Mouse (Mus musculus) MEL (cell line): ENCODE measurements around the gene Cd36.

Experiments used
- CHD2 ChIP-seq: IDR thresholded peaks from 2 replicates; pipeline ENCODE4 v1.6.1; 2011; ENCODE audit warnings: low read length, improper control_type of control experiment
- CTCF ChIP-seq, 3 experiments: IDR thresholded peaks in 2 of 3; conservative IDR thresholded peaks in 1 of 3; 2 replicates each; pipeline ENCODE4 v1.5.1; 2011 to 2012; ENCODE audit warnings: low read length in 3 of 3, low read depth in 2 of 3, mild to moderate bottlenecking in 2 of 3, improper control_type of control experiment in 1 of 3, inconsistent platforms in 1 of 3, mixed read lengths in 1 of 3, moderate library complexity in 1 of 3; ENCODE audit not compliant: control insufficient read depth in 1 of 3, insufficient read depth in 1 of 3, poor library complexity in 1 of 3, severe bottlenecking in 1 of 3
- E2F4 ChIP-seq: IDR thresholded peaks from 2 replicates; pipeline ENCODE4 v1.6.1; 2011; ENCODE audit warnings: low read depth, low read length, improper control_type of control experiment, borderline replicate concordance
- EP300 ChIP-seq, 2 experiments: IDR thresholded peaks; 2 replicates each; pipeline ENCODE4 v1.6.1; 2011; ENCODE audit warnings: improper control_type of control experiment in 2 of 2, low read length in 2 of 2, low read depth in 1 of 2, mild to moderate bottlenecking in 1 of 2
- ETS1 ChIP-seq: IDR thresholded peaks from 2 replicates; pipeline ENCODE4 v1.6.1; 2012; ENCODE audit warnings: low read depth, mild to moderate bottlenecking, inconsistent platforms, low read length, improper control_type of control experiment, moderate library complexity
- GABPA ChIP-seq: IDR thresholded peaks from 2 replicates; pipeline ENCODE4 v1.6.1; 2012; ENCODE audit warnings: low read depth, mild to moderate bottlenecking, inconsistent platforms, low read length, improper control_type of control experiment, moderate library complexity
- GATA1 ChIP-seq: IDR thresholded peaks from 2 replicates; pipeline ENCODE4 v1.6.1; 2011; ENCODE audit warnings: low read depth, low read length, improper control_type of control experiment
- JUND ChIP-seq: IDR thresholded peaks from 2 replicates; pipeline ENCODE4 v1.6.1; 2011; ENCODE audit warnings: low read depth, mild to moderate bottlenecking, improper control_type of control experiment, low read length
- MAX ChIP-seq: IDR thresholded peaks from 2 replicates; pipeline ENCODE4 v1.6.1; 2011; ENCODE audit warnings: low read length, improper control_type of control experiment
- MYB ChIP-seq: IDR thresholded peaks from 2 replicates; pipeline ENCODE4 v1.6.1; 2011; ENCODE audit warnings: mild to moderate bottlenecking, low read depth, low read length, improper control_type of control experiment
- POLR2A ChIP-seq, 2 experiments: IDR thresholded peaks; 2 replicates each; pipeline ENCODE4 v1.6.1; 2011 to 2012; ENCODE audit warnings: low read length in 2 of 2, mild to moderate bottlenecking in 2 of 2, control low read depth in 1 of 2, improper control_type of control experiment in 1 of 2, low read depth in 1 of 2, moderate library complexity in 1 of 2; ENCODE audit not compliant: control insufficient read depth in 1 of 2, insufficient read depth in 1 of 2, poor library complexity in 1 of 2

DNA sequence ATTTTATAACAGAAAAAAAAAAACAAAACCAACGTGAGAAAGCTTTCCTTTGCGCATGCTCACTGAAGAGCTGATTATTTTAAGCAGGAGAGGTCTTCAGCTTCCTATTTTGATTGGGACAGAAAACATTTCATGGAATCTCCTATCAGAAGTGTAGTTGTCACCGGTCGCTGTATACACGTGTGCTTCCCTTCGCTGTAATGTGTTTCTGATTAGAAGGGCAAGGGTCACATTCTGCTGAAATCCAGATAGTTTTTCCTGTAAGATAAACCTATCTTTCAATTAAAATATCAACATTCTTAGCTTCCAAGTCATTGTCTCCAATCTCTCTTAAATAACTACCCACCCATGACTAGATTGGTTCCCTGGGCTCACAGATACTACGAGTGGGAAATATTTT lies 16.2 kb upstream of the Cd36 start:
- no peak for TF ChIP-seq MYB
- no peak for TF ChIP-seq POLR2A (IDR thresholded peaks at IDR 0.05; ENCODE audit: control insufficient read depth in 1 of 2, insufficient read depth in 1 of 2, low read depth in 1 of 2, low read length in 2 of 2, poor library complexity in 1 of 2)
- TF ChIP-seq CTCF (IDR thresholded peaks at IDR 0.05 in 2 of 3, conservative IDR thresholded peaks at IDR 0.05 in 1 of 3; ENCODE audit: control insufficient read depth in 1 of 3, insufficient read depth in 1 of 3, low read depth in 2 of 3, low read length in 3 of 3, poor library complexity in 1 of 3, severe bottlenecking in 1 of 3), result no peak
- no peak for TF ChIP-seq CHD2
- TF ChIP-seq MAX, result no peak
- TF ChIP-seq ETS1, result no peak
- TF ChIP-seq EP300 (IDR thresholded peaks at IDR 0.05; ENCODE audit: low read depth in 1 of 2, low read length in 2 of 2), result no peak
- TF ChIP-seq E2F4, result no peak
- no peak for TF ChIP-seq GABPA
- TF ChIP-seq JUND, result no peak
- TF ChIP-seq GATA1, result no peak
